Mouse (Mus musculus): ENCODE measurements around the gene H6pd. TPM values are rescaled to one million over a fixed set of nuclear protein-coding genes. Genes with fewer than 3 reads are reported as not detected.

The H6pd gene
- polyA plus RNA-seq, 1 experiment from 2014 or later = 31.6 TPM

GRCm38 (mm10) chr4:149933025-149933424, 75.8 kb downstream of the H6pd start:
- Histone ChIP-seq H3K36me3 (ENCODE audit: control insufficient read depth, insufficient read depth, low read length) (0 out of 2 replicates have a peak, but pooled peaks cover 2% of the 10 kb centered on the region), H3K27ac (ENCODE audit: low read length) (no peak overlapping the region), H3K9me3 (ENCODE audit: control insufficient read depth, low read length) (0 out of 2 replicates have a peak, but pooled peaks cover 3% of the 10 kb centered on the region), H3K4me3 (ENCODE audit: low read length) (no peak overlapping the region), H3K27me3 (replicated peaks; ENCODE audit: control insufficient read depth, insufficient read depth, low read length) (no peaks in the 10 kb centered on the region), H3K4me1 (ENCODE audit: control insufficient read depth, insufficient read depth, low read length) (peaks cover 12% of the 10 kb centered on the region; the same call in 1 of the 2 replicates), H3K9ac (ENCODE audit: low read depth, low read length) (no peak overlapping the region), H3K4me2 (ENCODE audit: low read depth, low read length) (no peak overlapping the region)
- ATAC-seq = no peak
- 75% methylated on average over 7 of the region's 7 CpGs for WGBS

- H3K4me1 ChIP-seq (ENCODE audit: control insufficient read depth, insufficient read depth, low read length) = peaks cover 12% of the 10 kb centered on the region; the same call in 1 of the 2 replicates
- no peak for ATAC-seq
- H3K36me3 ChIP-seq (ENCODE audit: control insufficient read depth, insufficient read depth, low read length) = 0 out of 2 replicates have a peak, but pooled peaks cover 2% of the 10 kb centered on the region
These were observed 76.6 kb downstream of the H6pd start for GRCm38 (mm10) chr4:149932108-149932815.

GRCm38 (mm10) chr4:149930755-149931154, 78.1 kb downstream of the H6pd start:
- WGBS = 69% methylated on average over 3 of the region's 3 CpGs
- ATAC-seq = no peak
- no peak overlapping the region for H3K9ac ChIP-seq (ENCODE audit: low read depth, low read length)
- peaks cover 12% of the 10 kb centered on the region; the same call in 1 of the 2 replicates for H3K4me1 ChIP-seq (ENCODE audit: control insufficient read depth, insufficient read depth, low read length)
- no peaks in the 10 kb centered on the region for H3K27me3 ChIP-seq (replicated peaks; ENCODE audit: control insufficient read depth, insufficient read depth, low read length)
- H3K4me3 ChIP-seq (ENCODE audit: low read length) = no peak overlapping the region
- H3K27ac ChIP-seq (ENCODE audit: low read length) = no peak overlapping the region
- H3K9me3 ChIP-seq (ENCODE audit: control insufficient read depth, low read length) = 0 out of 2 replicates have a peak, but pooled peaks cover 3% of the 10 kb centered on the region
- H3K36me3 ChIP-seq (ENCODE audit: control insufficient read depth, insufficient read depth, low read length) = 0 out of 2 replicates have a peak, but pooled peaks cover 2% of the 10 kb centered on the region
- no peak overlapping the region for H3K4me2 ChIP-seq (ENCODE audit: low read depth, low read length)

More at GRCm38 (mm10) chr4:149932108-149932815, 76.6 kb downstream of the H6pd start:
- Histone ChIP-seq H3K27ac (ENCODE audit: low read length) (no peak overlapping the region), H3K4me3 (ENCODE audit: low read length) (no peak overlapping the region), H3K27me3 (replicated peaks; ENCODE audit: control insufficient read depth, insufficient read depth, low read length) (no peaks in the 10 kb centered on the region), H3K9me3 (ENCODE audit: control insufficient read depth, low read length) (0 out of 2 replicates have a peak, but pooled peaks cover 3% of the 10 kb centered on the region), H3K9ac (ENCODE audit: low read depth, low read length) (no peak overlapping the region), H3K4me2 (ENCODE audit: low read depth, low read length) (no peak overlapping the region)
- 88% methylated on average over 9 of the region's 9 CpGs for WGBS

Other genes with a start within 250 kb of the H6pd start
- gene Slc25a33, start 234.7 kb downstream of the H6pd start, polyA plus RNA-seq (2015; fragmentation: Nextera tagmentation; extraction: Ambion mirVana) = 6.8 and 9.1 TPM in 2 replicates
- gene Spsb1, start 54.0 kb downstream of the H6pd start, polyA plus RNA-seq (2015; fragmentation: Nextera tagmentation; extraction: Ambion mirVana) = 17.0 and 20.6 TPM in 2 replicates
- 1.6 and 1.8 TPM in 2 replicates for gene Gpr157, start 78.3 kb upstream of the H6pd start, polyA plus RNA-seq (2015; fragmentation: Nextera tagmentation; extraction: Ambion mirVana)
- gene Slc2a5, start 110.3 kb upstream of the H6pd start, polyA plus RNA-seq (2015; fragmentation: Nextera tagmentation; extraction: Ambion mirVana) = 2.4 and 3.4 TPM in 2 replicates
- gene Slc2a7, start 139.9 kb upstream of the H6pd start, polyA plus RNA-seq (2015; fragmentation: Nextera tagmentation; extraction: Ambion mirVana) = 1.1 and 1.6 TPM in 2 replicates
- gene Car6, start 192.3 kb upstream of the H6pd start, polyA plus RNA-seq (2015; fragmentation: Nextera tagmentation; extraction: Ambion mirVana) = not detected in 2 replicates
- 1,882 and 2,067 TPM in 2 replicates for gene Eno1, start 227.7 kb upstream of the H6pd start, polyA plus RNA-seq (2015; fragmentation: Nextera tagmentation; extraction: Ambion mirVana)

Measured in intestine, embryonic 16.5 days (tissue).